Mouse (Mus musculus): ENCODE measurements around the gene Poldip2. TPM values are rescaled to one million over a fixed set of nuclear protein-coding genes. Genes with fewer than 3 reads are reported as not detected.

The Poldip2 gene
- polyA plus RNA-seq, 1 experiment from 2014 or later = 176 TPM

DNA sequence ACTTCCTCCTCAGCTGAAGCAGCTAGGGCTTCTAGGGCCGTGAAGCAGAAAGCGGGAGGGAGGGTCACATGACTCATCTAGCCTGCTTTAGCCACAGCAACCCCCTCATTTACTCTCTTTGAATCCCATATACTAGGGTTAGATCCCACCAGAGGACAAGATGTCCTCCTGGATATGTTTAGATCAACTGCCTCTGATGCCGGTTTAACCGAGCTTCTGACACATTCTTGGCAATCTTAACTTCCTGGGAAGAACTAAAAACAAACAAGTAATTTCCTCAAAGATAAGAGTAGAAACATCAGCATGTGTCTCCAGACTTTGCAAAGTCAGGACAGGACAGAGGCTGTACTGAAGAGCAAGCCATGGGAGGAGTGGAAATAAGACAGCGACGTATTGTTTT is 54.8 kb downstream of the Poldip2 start:
- no peaks in the 10 kb centered on the region for H3K4me1 ChIP-seq (ENCODE audit: control insufficient read depth, insufficient read depth, low read length)
- ATAC-seq = no peak
- 85% methylated on average over 6 of the region's 6 CpGs for WGBS

GRCm38 (mm10) chr11:78567614-78568013 is 55.6 kb downstream of the Poldip2 start:
- no peak for ATAC-seq
- Histone ChIP-seq H3K36me3 (ENCODE audit: control insufficient read depth, insufficient read depth, low read length) (peaks cover 10% of the 10 kb centered on the region; the same call in 1 of the 2 replicates), H3K4me2 (ENCODE audit: low read length) (no peak overlapping the region), H3K4me3 (ENCODE audit: low read depth, low read length) (no peak overlapping the region), H3K27me3 (ENCODE audit: control insufficient read depth, insufficient read depth, low read depth, low read length) (no peaks in the 10 kb centered on the region), H3K27ac (ENCODE audit: low read length) (no peak overlapping the region), H3K9me3 (replicated peaks; ENCODE audit: control insufficient read depth, low read length, poor library complexity, severe bottlenecking) (no peaks in the 10 kb centered on the region), H3K4me1 (ENCODE audit: control insufficient read depth, insufficient read depth, low read length) (no peaks in the 10 kb centered on the region), H3K9ac (ENCODE audit: low read depth, low read length) (no peak overlapping the region)
- WGBS = 91% methylated on average over 6 of the region's 6 CpGs

More for the DNA sequence above, 54.8 kb downstream of the Poldip2 start:
- Histone ChIP-seq H3K9ac (ENCODE audit: low read depth, low read length) (no peak overlapping the region), H3K4me2 (ENCODE audit: low read length) (no peak overlapping the region), H3K36me3 (ENCODE audit: control insufficient read depth, insufficient read depth, low read length) (peaks cover 7% of the 10 kb centered on the region; the same call in 1 of the 2 replicates), H3K9me3 (replicated peaks; ENCODE audit: control insufficient read depth, low read length, poor library complexity, severe bottlenecking) (no peaks in the 10 kb centered on the region), H3K27me3 (ENCODE audit: control insufficient read depth, insufficient read depth, low read depth, low read length) (no peaks in the 10 kb centered on the region), H3K4me3 (ENCODE audit: low read depth, low read length) (no peak overlapping the region), H3K27ac (ENCODE audit: low read length) (no peak overlapping the region)

DNA sequence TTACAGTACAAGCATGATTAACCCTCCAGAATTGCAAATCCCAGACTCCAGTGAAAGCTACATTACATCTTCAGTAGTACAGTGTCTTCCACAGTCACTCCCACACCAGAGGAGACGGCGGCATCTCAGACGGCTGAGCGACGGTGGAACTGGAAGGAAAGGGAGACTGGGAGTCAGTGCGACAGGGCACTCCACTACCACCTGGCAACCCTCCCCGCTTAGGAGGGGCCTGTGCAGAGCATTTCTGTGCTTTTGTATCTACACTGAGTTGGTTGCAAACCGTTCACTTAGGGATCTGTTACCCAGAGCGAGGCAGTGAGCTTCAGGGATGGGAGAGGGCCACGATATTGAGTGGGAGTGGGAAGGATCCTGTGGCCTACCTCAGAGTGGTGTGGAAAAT is 56.8 kb downstream of the Poldip2 start:
- no peak for ATAC-seq
- Histone ChIP-seq H3K9ac (ENCODE audit: low read depth, low read length) (no peak overlapping the region), H3K36me3 (ENCODE audit: control insufficient read depth, insufficient read depth, low read length) (peaks cover 10% of the 10 kb centered on the region; the same call in 1 of the 2 replicates), H3K4me2 (ENCODE audit: low read length) (no peak overlapping the region), H3K27ac (ENCODE audit: low read length) (no peak overlapping the region), H3K4me3 (ENCODE audit: low read depth, low read length) (no peak overlapping the region), H3K9me3 (replicated peaks; ENCODE audit: control insufficient read depth, low read length, poor library complexity, severe bottlenecking) (no peaks in the 10 kb centered on the region), H3K27me3 (ENCODE audit: control insufficient read depth, insufficient read depth, low read depth, low read length) (no peaks in the 10 kb centered on the region), H3K4me1 (ENCODE audit: control insufficient read depth, insufficient read depth, low read length) (no peaks in the 10 kb centered on the region)
- 89% methylated on average over 10 of the region's 10 CpGs for WGBS

DNA sequence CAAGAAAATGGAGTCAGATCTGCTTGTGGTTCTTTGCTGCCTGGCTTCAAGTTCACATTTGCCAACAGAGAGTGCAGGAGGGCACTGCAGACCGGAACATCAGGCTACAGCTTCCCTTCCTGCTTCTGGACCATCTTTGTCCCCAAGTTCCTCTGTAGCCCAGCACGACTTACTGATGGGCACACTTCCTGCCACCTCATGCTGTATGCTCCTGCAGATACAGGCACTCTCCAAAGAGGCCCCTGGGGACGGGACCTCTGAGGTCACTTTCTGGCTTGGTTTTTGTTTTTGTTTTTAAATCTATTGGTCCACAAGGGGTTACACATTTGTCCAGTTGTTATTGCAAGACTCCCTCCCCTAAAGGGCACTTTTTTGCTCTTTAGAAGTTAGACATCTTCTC is 57.8 kb downstream of the Poldip2 start:
- H3K4me1 ChIP-seq (ENCODE audit: control insufficient read depth, insufficient read depth, low read length) = no peaks in the 10 kb centered on the region
- H3K9ac ChIP-seq (ENCODE audit: low read depth, low read length) = no peak overlapping the region
- H3K9me3 ChIP-seq (replicated peaks; ENCODE audit: control insufficient read depth, low read length, poor library complexity, severe bottlenecking) = no peaks in the 10 kb centered on the region
- no peaks in the 10 kb centered on the region for H3K27me3 ChIP-seq (ENCODE audit: control insufficient read depth, insufficient read depth, low read depth, low read length)
- 80% methylated on average over 3 of the region's 3 CpGs for WGBS
- peaks cover 14% of the 10 kb centered on the region; the same call in 1 of the 2 replicates for H3K36me3 ChIP-seq (ENCODE audit: control insufficient read depth, insufficient read depth, low read length)
- no peak overlapping the region for H3K4me3 ChIP-seq (ENCODE audit: low read depth, low read length)
- no peak overlapping the region for H3K4me2 ChIP-seq (ENCODE audit: low read length)
- no peak for ATAC-seq
- no peak overlapping the region for H3K27ac ChIP-seq (ENCODE audit: low read length)

DNA sequence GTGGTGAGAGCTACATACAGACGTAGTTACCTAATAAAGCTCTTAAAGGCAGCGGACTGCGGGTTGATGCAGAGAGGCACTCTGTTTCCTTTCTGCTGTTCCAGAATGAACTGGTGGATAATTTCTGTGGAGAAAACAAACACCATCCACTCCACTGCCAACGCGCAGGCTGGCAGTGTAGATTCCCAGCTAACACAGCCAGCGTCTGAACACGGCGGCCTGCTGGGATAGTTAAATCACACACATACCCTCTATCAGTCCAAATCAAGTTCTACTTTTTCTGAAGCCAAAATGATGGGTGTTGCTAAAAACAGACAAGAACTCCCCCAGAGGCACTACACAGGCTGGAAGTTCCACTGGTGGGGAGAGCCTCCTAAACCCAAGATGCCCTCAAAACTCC is 59.4 kb downstream of the Poldip2 start:
- H3K4me1 ChIP-seq (ENCODE audit: control insufficient read depth, insufficient read depth, low read length) = no peaks in the 10 kb centered on the region
- no peak overlapping the region for H3K27ac ChIP-seq (ENCODE audit: low read length)
- H3K4me3 ChIP-seq (ENCODE audit: low read depth, low read length) = no peak overlapping the region
- no peaks in the 10 kb centered on the region for H3K9me3 ChIP-seq (replicated peaks; ENCODE audit: control insufficient read depth, low read length, poor library complexity, severe bottlenecking)
- 91% methylated on average over 8 of the region's 8 CpGs for WGBS
- H3K9ac ChIP-seq (ENCODE audit: low read depth, low read length) = no peak overlapping the region
- ATAC-seq = no peak
- peaks cover 17% of the 10 kb centered on the region for H3K36me3 ChIP-seq (ENCODE audit: control insufficient read depth, insufficient read depth, low read length)
- no peak overlapping the region for H3K4me2 ChIP-seq (ENCODE audit: low read length)
- H3K27me3 ChIP-seq (ENCODE audit: control insufficient read depth, insufficient read depth, low read depth, low read length) = no peaks in the 10 kb centered on the region

DNA sequence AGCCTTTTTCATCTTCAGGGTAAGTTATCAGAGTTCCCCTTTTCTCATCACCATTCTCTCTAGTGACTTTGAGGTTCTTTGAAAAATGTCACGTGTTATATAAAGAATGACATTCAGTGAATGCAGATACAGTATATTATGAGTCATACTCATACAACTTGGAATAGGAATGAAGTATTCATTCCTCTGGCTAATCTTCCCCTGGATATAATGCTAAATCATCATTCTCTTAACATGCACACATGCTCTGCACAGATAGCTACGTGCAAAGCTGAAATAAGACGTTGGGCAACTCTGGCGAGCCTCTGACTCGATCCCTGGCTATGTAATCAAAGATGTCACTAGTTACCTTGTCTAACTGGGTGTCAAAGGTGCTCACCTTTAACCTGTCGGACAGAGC is 59.9 kb downstream of the Poldip2 start:
- H3K27ac ChIP-seq (ENCODE audit: low read length) = no peak overlapping the region
- no peak for ATAC-seq
- H3K27me3 ChIP-seq (ENCODE audit: control insufficient read depth, insufficient read depth, low read depth, low read length) = no peaks in the 10 kb centered on the region
- H3K4me2 ChIP-seq (ENCODE audit: low read length) = no peak overlapping the region
- H3K9me3 ChIP-seq (replicated peaks; ENCODE audit: control insufficient read depth, low read length, poor library complexity, severe bottlenecking) = no peaks in the 10 kb centered on the region
- H3K36me3 ChIP-seq (ENCODE audit: control insufficient read depth, insufficient read depth, low read length) = peaks cover 17% of the 10 kb centered on the region
- H3K4me1 ChIP-seq (ENCODE audit: control insufficient read depth, insufficient read depth, low read length) = no peaks in the 10 kb centered on the region
- no peak overlapping the region for H3K4me3 ChIP-seq (ENCODE audit: low read depth, low read length)
- H3K9ac ChIP-seq (ENCODE audit: low read depth, low read length) = no peak overlapping the region
- WGBS = 94% methylated on average over 6 of the region's 6 CpGs

Other genes with a start within 250 kb of the Poldip2 start
- gene BC030499, start 221.4 kb upstream of the Poldip2 start, polyA plus RNA-seq (2015; fragmentation: Nextera tagmentation; extraction: Ambion mirVana) = 0.15 and 0.25 TPM in 2 replicates
- 4.2 and 6.5 TPM in 2 replicates for gene Spag5, start 210.7 kb upstream of the Poldip2 start, polyA plus RNA-seq (2015; fragmentation: Nextera tagmentation; extraction: Ambion mirVana)
- gene Aldoc, start 189.2 kb upstream of the Poldip2 start, polyA plus RNA-seq (2015; fragmentation: Nextera tagmentation; extraction: Ambion mirVana) = 87.2 and 154 TPM in 2 replicates
- 70.7 and 79.0 TPM in 2 replicates for gene Pigs, start 183.8 kb upstream of the Poldip2 start, polyA plus RNA-seq (2015; fragmentation: Nextera tagmentation; extraction: Ambion mirVana)
- 77.2 and 81.8 TPM in 2 replicates for gene Unc119, start 168.7 kb upstream of the Poldip2 start, polyA plus RNA-seq (2015; fragmentation: Nextera tagmentation; extraction: Ambion mirVana)
- not detected in 2 replicates for gene Foxn1, start 125.6 kb upstream of the Poldip2 start, polyA plus RNA-seq (2015; fragmentation: Nextera tagmentation; extraction: Ambion mirVana)
- not detected in 2 replicates for gene Slc13a2, start 90.0 kb upstream of the Poldip2 start, polyA plus RNA-seq (2015; fragmentation: Nextera tagmentation; extraction: Ambion mirVana)
- 23.0 and 25.6 TPM in 2 replicates for gene Slc46a1, start 46.5 kb upstream of the Poldip2 start, polyA plus RNA-seq (2015; fragmentation: Nextera tagmentation; extraction: Ambion mirVana)
- gene Sarm1, start 14.4 kb upstream of the Poldip2 start, polyA plus RNA-seq (2015; fragmentation: Nextera tagmentation; extraction: Ambion mirVana) = 49.9 and 50.7 TPM in 2 replicates
- gene Vtn, start 13.1 kb upstream of the Poldip2 start, polyA plus RNA-seq (2015; fragmentation: Nextera tagmentation; extraction: Ambion mirVana) = 115 and 127 TPM in 2 replicates
- 0.14 TPM in 1 of 2 replicates, not detected in the other for gene Sebox, start 8.7 kb upstream of the Poldip2 start, polyA plus RNA-seq (2015; fragmentation: Nextera tagmentation; extraction: Ambion mirVana)
- 95.5 and 96.6 TPM in 2 replicates for gene Tmem199, start within 50 bp of the Poldip2 start, polyA plus RNA-seq (2015; fragmentation: Nextera tagmentation; extraction: Ambion mirVana)
- gene Tnfaip1, start 24.1 kb downstream of the Poldip2 start, polyA plus RNA-seq (2015; fragmentation: Nextera tagmentation; extraction: Ambion mirVana) = 67.7 and 68.8 TPM in 2 replicates
- gene Ift20, start 24.2 kb downstream of the Poldip2 start, polyA plus RNA-seq (2015; fragmentation: Nextera tagmentation; extraction: Ambion mirVana) = 130 and 137 TPM in 2 replicates
- gene Tmem97, start 38.6 kb downstream of the Poldip2 start, polyA plus RNA-seq (2015; fragmentation: Nextera tagmentation; extraction: Ambion mirVana) = 33.8 and 41.7 TPM in 2 replicates
- 26.2 and 27.7 TPM in 2 replicates for gene Nlk, start 185.2 kb downstream of the Poldip2 start, polyA plus RNA-seq (2015; fragmentation: Nextera tagmentation; extraction: Ambion mirVana)
- 25.2 and 27.8 TPM in 2 replicates for gene Ccnq, start 239.5 kb downstream of the Poldip2 start, polyA plus RNA-seq (2015; fragmentation: Nextera tagmentation; extraction: Ambion mirVana)